Mouse (Mus musculus) hindbrain, embryonic 10.5 days (tissue): ENCODE results near the gene Scnn1g. TPM values are rescaled to one million over a fixed set of nuclear protein-coding genes. Genes with fewer than 3 reads are reported as not detected.
A peak's percentile ranks its signal among the peaks of the same experiment; 100 is the strongest.

ENCODE experiments used
- DNase-seq: peaks from one replicate; pipeline ENCODE4 v3.0.0-alpha.2; 2017; ENCODE audit warnings: low spot score
- H3K27ac ChIP-seq: fragments of 300-500 bp; sonication (generic); 2 replicates; pipeline ENCODE4 v1.5.1; 2016; ENCODE audit warnings: mild to moderate bottlenecking, moderate library complexity
- H3K27me3 ChIP-seq: fragments of 300-500 bp; sonication (generic); 2 replicates; pipeline ENCODE4 v1.6.1; 2016; ENCODE audit warnings: mild to moderate bottlenecking; ENCODE audit not compliant: poor library complexity, insufficient read depth, severe bottlenecking
- H3K36me3 ChIP-seq: fragments of 300-500 bp; sonication (generic); 2 replicates; pipeline ENCODE4 v1.6.1; 2016; ENCODE audit warnings: mild to moderate bottlenecking, moderate library complexity
- H3K4me1 ChIP-seq: fragments of 300-500 bp; sonication (generic); replicated peaks from 2 replicates; pipeline ENCODE4 v1.6.1; 2016; ENCODE audit warnings: mild to moderate bottlenecking
- H3K4me3 ChIP-seq: fragments of 300-500 bp; sonication (generic); 2 replicates; pipeline ENCODE4 v1.5.1; 2016; ENCODE audit warnings: mild to moderate bottlenecking, moderate library complexity
- H3K9me3 ChIP-seq: fragments of 300-500 bp; sonication (generic); 2 replicates; pipeline ENCODE4 v1.6.1; 2016; ENCODE audit warnings: mild to moderate bottlenecking, moderate library complexity
- WGBS: fragments of 180-500 bp; shearing (Covaris S2); methylation state at CpG from one replicate; pipeline ENCODE4 v1.1.7; 2016; 5-methylcytosine and 5-hydroxymethylcytosine counted together
- polyA plus RNA-seq: library from polyadenylated mRNA; unstranded; fragments of >200 nt; fragmentation: Nextera tagmentation; extraction: Ambion mirVana; gene quantifications from 2 replicates; pipeline ENCODE4 v1.2.1, GENCODE M21; 2016

Gene Scnn1g
- polyA plus RNA-seq, 1 experiment from 2014 or later: 0.08 TPM

DNA sequence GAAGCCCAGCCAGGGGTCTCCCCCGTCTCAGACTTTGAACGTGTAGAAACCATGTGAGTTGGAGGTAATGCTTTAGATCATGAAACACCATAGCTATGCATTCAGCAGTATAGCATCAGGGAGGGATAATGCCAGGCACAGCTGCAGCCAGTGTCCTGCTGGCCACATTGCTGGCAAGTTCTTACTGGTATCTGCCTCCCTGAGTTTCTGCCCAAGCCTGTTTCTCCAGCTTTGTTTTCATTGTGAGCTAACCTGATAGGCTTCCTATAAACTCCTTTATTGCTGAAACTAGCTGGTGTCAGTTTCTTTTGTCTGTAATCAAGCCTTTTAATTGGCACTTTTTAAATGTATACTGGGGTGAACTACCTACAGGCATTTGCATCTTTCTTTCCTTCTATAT, 23.1 kb upstream of the Scnn1g start:
- 54% methylated on average over 2 of the region's 2 CpGs for WGBS

DNA sequence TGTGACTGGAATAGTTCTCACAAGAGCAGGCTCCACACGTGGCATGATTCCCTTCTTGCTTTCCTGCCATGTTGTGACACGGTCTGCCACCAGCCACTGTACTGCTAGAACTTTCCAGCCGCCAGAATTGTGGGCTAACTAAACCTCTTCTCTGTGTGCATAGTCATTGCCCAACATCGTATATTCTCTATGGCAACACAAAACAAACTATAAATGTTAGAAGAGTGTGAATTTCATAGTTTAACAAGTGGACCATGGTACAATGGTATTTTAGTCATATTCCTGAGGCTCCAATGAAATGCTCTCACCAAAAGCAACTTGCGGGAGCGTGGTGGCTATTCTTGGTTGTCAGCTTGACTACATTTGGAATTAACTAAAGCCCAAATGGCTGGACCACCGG, 17.2 kb upstream of the Scnn1g start:
- Histone ChIP-seq H3K4me3 (no peak overlapping the region), H3K27ac (no peak overlapping the region), H3K4me1 (no peaks in the 10 kb centered on the region), H3K9me3 (no peaks in the 10 kb centered on the region), H3K36me3 (no peaks in the 10 kb centered on the region), H3K27me3 (no peaks in the 10 kb centered on the region)
- no peak for DNase-seq
- WGBS: 80% methylated on average over 7 of the region's 7 CpGs

More for the DNA sequence above, 23.1 kb upstream of the Scnn1g start:
- Histone ChIP-seq H3K4me1 (peaks cover 5% of the 10 kb centered on the region), H3K27ac (no peak overlapping the region), H3K27me3 (no peaks in the 10 kb centered on the region), H3K4me3 (no peak overlapping the region), H3K36me3 (no peaks in the 10 kb centered on the region), H3K9me3 (no peaks in the 10 kb centered on the region)
- DNase-seq: no peak

DNA sequence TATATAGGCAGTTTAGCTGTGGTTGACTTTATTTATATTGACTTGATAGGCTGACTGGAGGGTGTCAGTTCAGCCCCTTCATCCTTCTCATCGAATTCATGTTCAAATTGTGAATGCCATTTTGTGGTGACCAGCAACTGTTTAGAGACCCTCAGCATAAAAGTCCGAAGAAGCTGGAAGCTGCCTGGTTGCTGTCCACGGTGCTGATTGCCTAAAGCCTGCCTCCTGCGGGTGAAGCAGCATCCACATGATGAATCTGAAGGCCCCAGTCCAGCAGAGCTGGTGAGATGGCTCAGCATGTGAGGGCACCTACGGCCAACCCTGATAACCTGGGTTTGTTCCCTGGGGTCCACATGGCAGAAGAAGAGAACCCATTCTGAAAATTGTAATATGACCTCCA, 4.1 kb upstream of the Scnn1g start:
- no peak overlapping the region for H3K4me3 ChIP-seq
- peaks cover 10% of the 10 kb centered on the region for H3K4me1 ChIP-seq
- no peaks in the 10 kb centered on the region for H3K9me3 ChIP-seq
- 20% methylated on average over 5 of the region's 5 CpGs for WGBS
- H3K36me3 ChIP-seq: no peaks in the 10 kb centered on the region
- H3K27ac ChIP-seq: no peak overlapping the region
- H3K27me3 ChIP-seq: peaks cover 16% of the 10 kb centered on the region
- peak; percentile 60 for DNase-seq

DNA sequence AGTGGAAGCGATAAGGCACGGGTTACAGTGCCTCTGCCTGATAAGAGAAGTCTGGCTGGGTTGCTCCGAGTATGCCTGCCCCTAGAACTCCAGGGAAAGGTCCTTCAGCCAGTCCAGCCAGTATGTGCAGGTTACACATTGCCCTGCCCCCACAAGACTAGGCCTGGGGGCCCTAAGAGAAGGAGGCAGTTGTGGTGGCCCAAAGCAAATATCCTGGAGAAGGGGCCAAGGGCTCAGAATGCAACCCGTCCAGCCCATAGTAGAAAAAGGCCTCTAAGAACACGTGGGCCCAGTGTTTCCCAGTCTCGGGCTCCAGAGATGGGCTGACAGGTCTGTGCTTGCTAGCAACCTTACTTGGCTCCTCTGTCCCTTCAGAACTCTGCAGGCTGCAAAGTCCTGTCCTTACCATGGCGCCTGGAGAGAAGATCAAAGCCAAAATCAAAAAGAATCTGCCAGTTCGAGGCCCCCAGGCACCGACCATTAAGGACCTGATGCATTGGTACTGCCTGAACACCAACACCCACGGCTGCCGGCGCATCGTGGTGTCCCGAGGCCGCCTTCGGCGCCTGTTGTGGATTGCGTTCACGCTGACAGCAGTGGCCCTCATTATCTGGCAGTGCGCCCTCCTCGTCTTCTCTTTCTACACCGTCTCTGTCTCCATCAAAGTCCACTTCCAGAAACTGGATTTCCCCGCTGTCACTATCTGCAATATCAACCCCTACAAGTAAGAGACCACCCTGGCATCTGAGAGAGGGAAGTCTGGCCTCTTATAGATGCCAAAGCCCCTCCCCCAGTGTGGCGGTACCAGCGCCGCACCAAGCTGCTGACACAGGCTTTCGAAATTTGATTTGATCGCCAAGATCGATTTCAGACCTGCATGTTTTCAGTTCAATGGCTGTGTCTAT, 3.5 kb downstream of the Scnn1g start:
- Histone ChIP-seq H3K27me3 (peaks cover 35% of the 10 kb centered on the region), H3K4me3 (no peak overlapping the region), H3K9me3 (no peaks in the 10 kb centered on the region), H3K36me3 (no peaks in the 10 kb centered on the region), H3K27ac (no peak overlapping the region), H3K4me1 (peaks cover 10% of the 10 kb centered on the region)
- DNase-seq: no peak
- WGBS: 71% methylated on average over 29 of the region's 29 CpGs

DNA sequence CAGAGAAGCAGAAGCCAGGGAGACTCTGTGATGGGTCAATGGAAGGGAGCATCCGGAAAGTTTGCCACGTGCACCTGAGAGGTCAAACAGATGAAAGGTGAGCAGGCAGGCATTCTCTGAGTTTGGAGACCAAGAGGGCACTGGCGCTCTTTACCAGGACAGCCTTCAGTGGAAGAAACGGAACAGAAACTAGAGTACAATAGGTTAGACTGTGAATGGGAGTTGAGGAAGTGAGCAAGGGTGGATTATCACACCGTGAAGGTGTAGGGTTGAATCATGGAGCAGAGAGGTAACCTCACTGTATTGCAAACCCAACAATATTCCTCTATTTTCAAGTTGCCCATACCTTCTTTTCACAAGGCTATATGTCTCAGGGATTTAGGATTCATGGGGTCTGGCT, 16.0 kb downstream of the Scnn1g start:
- Histone ChIP-seq H3K4me1 (peaks cover 3% of the 10 kb centered on the region; the same call in 1 of the 2 replicates), H3K27ac (no peak overlapping the region), H3K9me3 (no peaks in the 10 kb centered on the region), H3K27me3 (no peaks in the 10 kb centered on the region), H3K36me3 (no peaks in the 10 kb centered on the region), H3K4me3 (no peak overlapping the region)
- WGBS: 83% methylated on average over 5 of the region's 5 CpGs
- no peak for DNase-seq

DNA sequence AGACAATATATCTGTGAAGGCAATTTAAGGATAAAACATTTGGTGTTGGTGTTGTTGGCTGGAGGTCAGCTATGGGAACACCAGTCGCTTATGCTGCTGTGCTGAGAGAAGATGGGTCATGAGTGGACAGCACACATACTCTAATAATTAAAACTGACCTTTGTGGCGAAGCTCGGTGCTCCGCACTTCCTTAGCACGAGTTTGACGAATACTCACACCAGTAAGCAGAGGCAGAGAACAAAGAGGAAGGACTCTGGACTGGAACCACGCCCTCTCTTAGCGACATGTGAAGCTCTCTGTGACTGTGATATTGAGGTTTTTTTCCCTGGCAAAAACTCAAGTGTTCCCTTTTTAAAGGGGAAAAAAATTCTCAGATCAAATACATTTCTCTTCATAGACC, 20.5 kb downstream of the Scnn1g start:
- Histone ChIP-seq H3K4me1 (peaks cover 7% of the 10 kb centered on the region; the same call in 1 of the 2 replicates), H3K4me3 (no peak overlapping the region), H3K27ac (no peak overlapping the region), H3K9me3 (no peaks in the 10 kb centered on the region), H3K36me3 (no peaks in the 10 kb centered on the region), H3K27me3 (no peaks in the 10 kb centered on the region)
- no peak for DNase-seq
- 75% methylated on average over 8 of the region's 8 CpGs for WGBS

DNA sequence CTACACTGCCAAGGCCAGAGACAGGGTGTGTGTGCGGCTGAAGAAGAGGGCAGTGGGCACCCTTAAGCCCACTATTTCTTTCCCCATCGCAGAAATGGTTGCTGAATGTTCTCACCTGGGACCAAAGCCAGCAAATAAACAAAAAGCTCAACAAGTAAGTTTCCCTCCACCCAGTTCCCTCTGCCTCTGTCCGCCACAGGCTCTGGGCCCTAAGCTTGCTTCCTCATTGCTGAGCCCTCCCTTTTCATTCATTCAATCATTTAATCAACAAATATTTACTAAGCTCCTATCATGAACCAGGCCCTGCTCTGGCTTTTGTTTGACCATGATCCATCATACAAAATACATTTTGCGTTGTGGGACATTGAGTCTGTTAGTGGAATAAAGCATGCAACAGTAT, 29.0 kb downstream of the Scnn1g start:
- no peak overlapping the region for H3K4me3 ChIP-seq
- WGBS: 92% methylated on average over 4 of the region's 4 CpGs

DNA sequence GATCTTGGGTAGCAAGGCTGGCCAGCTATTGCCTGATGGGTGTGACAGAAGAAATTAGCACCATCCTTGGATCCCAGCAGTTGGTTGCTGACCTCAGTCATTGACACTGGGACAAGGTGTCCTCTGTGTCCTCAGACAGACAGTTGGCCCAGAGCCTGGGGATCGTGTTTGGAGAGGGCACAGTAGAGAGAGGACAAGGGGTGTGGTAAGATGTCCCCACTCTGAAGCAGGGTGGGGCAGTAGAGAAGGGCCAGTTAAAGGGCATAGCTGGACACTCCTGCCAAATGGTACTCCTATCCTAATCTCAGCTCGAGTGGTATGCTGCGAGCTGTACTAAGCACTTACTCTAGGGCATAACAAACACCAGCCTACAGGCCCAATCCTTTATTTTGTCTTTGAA, 33.6 kb downstream of the Scnn1g start:
- H3K27ac ChIP-seq: no peak overlapping the region
- H3K36me3 ChIP-seq: no peaks in the 10 kb centered on the region
- H3K9me3 ChIP-seq: no peaks in the 10 kb centered on the region
- H3K4me1 ChIP-seq: no peaks in the 10 kb centered on the region
- no peak for DNase-seq
- no peak overlapping the region for H3K4me3 ChIP-seq
- H3K27me3 ChIP-seq: no peaks in the 10 kb centered on the region
- WGBS: 78% methylated on average over 3 of the region's 3 CpGs

More for the DNA sequence above, 29.0 kb downstream of the Scnn1g start:
- Histone ChIP-seq H3K27me3 (no peaks in the 10 kb centered on the region), H3K9me3 (no peaks in the 10 kb centered on the region), H3K4me1 (no peaks in the 10 kb centered on the region), H3K27ac (no peak overlapping the region), H3K36me3 (no peaks in the 10 kb centered on the region)
- DNase-seq: no peak

DNA sequence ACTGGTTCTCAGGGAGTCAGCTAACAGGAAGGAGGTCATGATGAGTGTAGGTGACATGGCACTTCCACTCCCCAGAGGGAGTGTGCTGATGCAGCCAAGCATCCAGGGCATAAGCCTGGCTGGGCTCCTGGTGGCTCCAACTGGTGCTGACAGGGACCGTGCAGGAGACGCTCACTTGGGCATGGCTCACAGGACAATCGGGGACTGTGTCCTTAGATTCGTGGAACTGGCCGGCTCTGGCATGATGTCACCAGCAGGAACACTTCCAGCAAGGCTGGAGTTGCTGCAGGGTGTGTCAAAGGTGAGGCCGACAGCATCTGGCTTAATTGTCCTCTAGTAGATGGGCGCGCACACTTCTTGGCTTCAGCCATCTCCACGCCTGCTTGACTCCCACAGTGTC, 34.7 kb downstream of the Scnn1g start:
- Histone ChIP-seq H3K9me3 (no peaks in the 10 kb centered on the region), H3K4me3 (no peak overlapping the region), H3K27me3 (no peaks in the 10 kb centered on the region), H3K4me1 (no peaks in the 10 kb centered on the region), H3K36me3 (no peaks in the 10 kb centered on the region), H3K27ac (no peak overlapping the region)
- DNase-seq: no peak
- 84% methylated on average over 9 of the region's 9 CpGs for WGBS

DNA sequence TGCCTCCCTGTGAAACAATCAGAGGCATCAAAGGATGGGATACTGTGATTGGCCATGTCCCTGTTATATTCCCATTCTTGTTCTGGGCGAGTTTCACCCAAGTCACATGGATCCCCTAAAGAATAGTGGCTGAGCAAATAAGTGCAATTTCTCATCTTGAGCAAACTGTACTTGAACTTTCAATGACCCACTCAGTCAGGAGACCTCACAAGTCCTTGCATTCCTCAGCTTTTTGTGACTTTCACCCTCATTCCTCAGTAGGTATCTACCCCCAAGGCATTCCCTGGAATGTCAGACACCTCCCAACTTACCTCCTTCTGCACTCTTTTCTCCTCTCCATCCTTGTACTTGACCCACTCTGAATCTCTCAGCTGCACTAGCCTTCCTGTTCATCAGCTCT, 44.3 kb downstream of the Scnn1g start:
- no peak for DNase-seq
- Histone ChIP-seq H3K27me3 (no peaks in the 10 kb centered on the region), H3K27ac (no peak overlapping the region), H3K4me1 (no peaks in the 10 kb centered on the region), H3K4me3 (no peak overlapping the region), H3K9me3 (no peaks in the 10 kb centered on the region), H3K36me3 (no peaks in the 10 kb centered on the region)
- WGBS: 64% methylated on average over 1 of the region's 1 CpGs

DNA sequence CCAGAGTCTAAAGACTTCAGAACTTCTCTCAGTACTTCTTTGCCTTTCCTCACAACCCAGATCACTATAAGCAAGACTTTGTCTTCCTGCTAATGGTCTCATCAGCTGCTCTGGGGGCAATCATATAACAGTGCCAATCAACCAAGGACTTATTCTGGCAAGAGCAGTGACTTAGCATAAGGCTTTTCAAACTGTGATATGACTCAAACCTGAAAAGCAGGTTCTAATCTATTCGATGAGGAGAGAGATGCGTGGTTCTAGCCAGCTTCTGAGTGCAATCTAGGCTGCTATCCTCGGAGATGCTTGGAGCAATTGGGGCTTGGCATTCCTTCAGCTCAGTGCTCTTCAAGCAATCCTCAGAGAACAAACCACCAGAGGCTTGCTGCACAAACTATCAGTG, 44.7 kb downstream of the Scnn1g start:
- no peaks in the 10 kb centered on the region for H3K9me3 ChIP-seq
- no peaks in the 10 kb centered on the region for H3K36me3 ChIP-seq
- no peak overlapping the region for H3K4me3 ChIP-seq
- 88% methylated on average over 3 of the region's 3 CpGs for WGBS
- H3K27ac ChIP-seq: no peak overlapping the region
- H3K4me1 ChIP-seq: no peaks in the 10 kb centered on the region
- no peak for DNase-seq
- H3K27me3 ChIP-seq: no peaks in the 10 kb centered on the region

DNA sequence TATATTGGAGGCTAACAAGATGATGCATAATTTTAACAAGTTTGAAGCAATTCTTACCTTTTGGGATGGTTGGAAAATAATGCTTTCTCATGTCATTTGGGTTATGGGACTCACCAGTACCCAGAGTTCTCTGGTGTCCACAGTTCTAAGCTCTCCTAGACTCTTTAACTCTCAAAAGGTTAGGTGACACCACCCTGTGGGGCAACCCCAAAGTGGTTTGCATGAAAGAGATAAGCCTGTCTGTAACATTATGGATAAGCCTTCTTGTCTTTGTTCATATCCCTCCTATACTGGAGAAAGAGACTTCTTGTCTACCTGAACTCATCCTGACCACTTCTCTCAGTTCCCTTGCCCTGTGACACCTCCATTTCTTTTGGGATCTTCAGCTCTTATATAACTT, 45.1 kb downstream of the Scnn1g start:
- no peaks in the 10 kb centered on the region for H3K36me3 ChIP-seq
- no peak overlapping the region for H3K27ac ChIP-seq
- no peak for DNase-seq
- no peaks in the 10 kb centered on the region for H3K4me1 ChIP-seq
- H3K4me3 ChIP-seq: no peak overlapping the region
- H3K27me3 ChIP-seq: no peaks in the 10 kb centered on the region
- H3K9me3 ChIP-seq: no peaks in the 10 kb centered on the region

DNA sequence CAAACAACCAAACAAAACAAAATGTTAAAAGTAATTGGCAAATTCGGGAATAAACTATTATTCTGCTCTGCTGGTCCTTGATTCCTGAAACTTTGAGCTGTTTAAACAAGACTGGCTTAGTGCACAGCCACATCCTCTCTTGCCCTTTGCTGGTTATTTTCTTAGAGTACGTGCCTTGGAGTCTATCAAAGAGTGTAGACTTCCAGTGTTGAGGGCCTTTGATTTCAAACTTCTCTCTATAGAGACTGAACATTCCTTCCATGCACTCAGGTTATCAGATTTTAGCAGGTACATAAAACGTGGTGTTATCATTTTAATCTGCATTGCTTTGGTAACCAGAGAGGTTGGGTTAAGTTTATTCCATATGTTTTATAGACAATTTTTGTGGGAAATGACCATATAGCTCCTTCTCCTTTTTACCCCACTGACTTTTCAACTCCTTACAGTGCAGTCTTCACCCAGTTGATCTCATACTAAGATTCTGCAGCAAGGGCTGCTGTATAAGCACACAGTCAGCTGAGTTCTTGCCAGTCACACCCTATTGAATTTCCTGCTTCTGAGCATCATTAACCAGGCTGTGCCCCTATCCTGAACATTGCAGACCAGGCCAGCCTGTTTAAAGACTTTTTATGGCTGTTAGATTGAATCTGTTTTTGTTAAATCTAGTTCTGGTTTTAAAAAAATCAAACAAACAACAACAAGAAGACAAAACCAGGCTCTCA, 48.1 kb downstream of the Scnn1g start:
- WGBS: 71% methylated on average over 3 of the region's 3 CpGs
- Histone ChIP-seq H3K4me1 (no peaks in the 10 kb centered on the region), H3K9me3 (no peaks in the 10 kb centered on the region), H3K4me3 (no peak overlapping the region), H3K27me3 (no peaks in the 10 kb centered on the region), H3K36me3 (no peaks in the 10 kb centered on the region), H3K27ac (no peak overlapping the region)
- DNase-seq: no peak
